Mouse (Mus musculus) midbrain, embryonic 14.5 days (tissue): ENCODE results near the gene Exosc6. TPM values are rescaled to one million over a fixed set of nuclear protein-coding genes. Genes with fewer than 3 reads are reported as not detected.
"Not testable (repeated sequence)": the region's sequence is repeated elsewhere in the genome, so short reads cannot be mapped to it uniquely, and the experiment has no call there.

ENCODE experiments used
- ATAC-seq: fragments of 200-750 bp; cut with Nextera tagmentation; 2 replicates; pipeline ENCODE4 v1.8.0; 2017; ENCODE audit warnings: moderate number of reproducible peaks, moderate library complexity; ENCODE audit not compliant: low FRiP score, low TSS enrichment
- DNase-seq: peaks from one replicate; pipeline ENCODE4 v3.0.0-alpha.2; 2015
- H3K27ac ChIP-seq: fragments of 300-500 bp; sonication (generic); replicated peaks from 2 replicates; pipeline ENCODE4 v1.5.1; 2014; ENCODE audit warnings: mild to moderate bottlenecking, low read depth, low read length, moderate library complexity
- H3K27me3 ChIP-seq: fragments of 300-500 bp; sonication (generic); 2 replicates; pipeline ENCODE4 v1.6.1; 2014; ENCODE audit warnings: low read length, control low read depth, mixed read lengths; ENCODE audit not compliant: control insufficient read depth, insufficient read depth
- H3K36me3 ChIP-seq: fragments of 300-500 bp; sonication (generic); 2 replicates; pipeline ENCODE4 v1.6.1; 2014; ENCODE audit warnings: low read length, control low read depth; ENCODE audit not compliant: control insufficient read depth, insufficient read depth
- H3K4me1 ChIP-seq: fragments of 300-500 bp; sonication (generic); 2 replicates; pipeline ENCODE4 v1.6.1; 2014; ENCODE audit warnings: mild to moderate bottlenecking, antibody characterized with exemption, low read length, control low read depth; ENCODE audit not compliant: control insufficient read depth, insufficient read depth
- H3K4me2 ChIP-seq: fragments of 300-500 bp; sonication (generic); 2 replicates; pipeline ENCODE4 v1.6.1; 2014; ENCODE audit warnings: mild to moderate bottlenecking, low read length, moderate library complexity
- H3K4me3 ChIP-seq: fragments of 300-500 bp; sonication (generic); replicated peaks from 2 replicates; pipeline ENCODE4 v1.5.1; 2014; ENCODE audit warnings: low read depth, low read length
- H3K9ac ChIP-seq: fragments of 300-500 bp; sonication (generic); replicated peaks from 2 replicates; pipeline ENCODE4 v1.6.1; 2014; ENCODE audit warnings: mild to moderate bottlenecking, low read length, moderate library complexity
- H3K9me3 ChIP-seq: fragments of 300-500 bp; sonication (generic); 2 replicates; pipeline ENCODE4 v1.6.1; 2016; ENCODE audit warnings: low read length, control low read depth, mixed read lengths; ENCODE audit not compliant: control insufficient read depth
- WGBS: fragments of 180-500 bp; shearing (Covaris S2); extraction: QIAGEN DNeasy Blood & Tissue Kit; methylation state at CpG from one replicate; pipeline ENCODE4 v1.1.7; 2014; 5-methylcytosine and 5-hydroxymethylcytosine counted together
- polyA plus RNA-seq: library from polyadenylated mRNA; unstranded; fragments of >200 nt; fragmentation: Nextera tagmentation; extraction: Ambion mirVana; gene quantifications from 2 replicates; pipeline ENCODE4 v1.2.1, GENCODE M21; 2014

Exosc6 gene
- not detected in 2 replicates for polyA plus RNA-seq

DNA sequence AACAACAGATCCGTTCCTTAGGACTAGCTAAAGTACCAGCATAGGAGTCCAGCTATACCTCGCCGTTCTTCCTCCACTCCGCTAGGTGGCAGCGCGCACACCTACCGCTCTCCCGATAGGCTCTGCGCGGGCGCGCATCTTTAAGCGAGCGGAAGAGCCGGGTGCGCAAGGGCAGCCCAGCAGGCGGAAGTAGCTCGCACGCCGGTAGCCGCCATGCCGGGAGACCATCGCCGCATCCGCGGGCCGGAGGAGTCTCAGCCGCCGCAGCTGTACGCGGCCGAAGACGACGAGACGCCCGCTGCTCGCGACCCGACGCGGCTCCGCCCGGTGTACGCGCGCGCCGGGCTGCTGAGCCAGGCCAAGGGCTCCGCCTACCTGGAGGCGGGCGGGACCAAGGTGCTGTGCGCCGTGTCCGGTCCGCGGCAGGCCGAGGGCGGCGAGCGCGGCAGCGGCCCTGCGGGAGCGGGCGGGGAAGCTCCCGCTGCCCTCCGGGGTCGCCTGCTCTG, at the start of gene Exosc6:
Exosc6 (plus strand) TSS at position 182 of the 506 bp plus-strand sequence.
- H3K4me1 ChIP-seq: peaks cover 18% of the 10 kb centered on the region
- H3K4me2 ChIP-seq: peak within 1 kb of the TSS; percentile 98
- DNase-seq (peak; percentile 98), ATAC-seq (peak; percentile 93)
- under 1% methylated on average over 68 of the region's 68 CpGs for WGBS
- H3K27ac ChIP-seq: peak within 1 kb of the TSS; percentile 75
- peak within 1 kb of the TSS; percentile 87 for H3K4me3 ChIP-seq
- no peaks in the 10 kb centered on the region for H3K9me3 ChIP-seq
- H3K36me3 ChIP-seq: peaks cover 57% of the 10 kb centered on the region
- peak within 1 kb of the TSS; percentile 73 for H3K9ac ChIP-seq
- H3K27me3 ChIP-seq: no peaks in the 10 kb centered on the region

DNA sequence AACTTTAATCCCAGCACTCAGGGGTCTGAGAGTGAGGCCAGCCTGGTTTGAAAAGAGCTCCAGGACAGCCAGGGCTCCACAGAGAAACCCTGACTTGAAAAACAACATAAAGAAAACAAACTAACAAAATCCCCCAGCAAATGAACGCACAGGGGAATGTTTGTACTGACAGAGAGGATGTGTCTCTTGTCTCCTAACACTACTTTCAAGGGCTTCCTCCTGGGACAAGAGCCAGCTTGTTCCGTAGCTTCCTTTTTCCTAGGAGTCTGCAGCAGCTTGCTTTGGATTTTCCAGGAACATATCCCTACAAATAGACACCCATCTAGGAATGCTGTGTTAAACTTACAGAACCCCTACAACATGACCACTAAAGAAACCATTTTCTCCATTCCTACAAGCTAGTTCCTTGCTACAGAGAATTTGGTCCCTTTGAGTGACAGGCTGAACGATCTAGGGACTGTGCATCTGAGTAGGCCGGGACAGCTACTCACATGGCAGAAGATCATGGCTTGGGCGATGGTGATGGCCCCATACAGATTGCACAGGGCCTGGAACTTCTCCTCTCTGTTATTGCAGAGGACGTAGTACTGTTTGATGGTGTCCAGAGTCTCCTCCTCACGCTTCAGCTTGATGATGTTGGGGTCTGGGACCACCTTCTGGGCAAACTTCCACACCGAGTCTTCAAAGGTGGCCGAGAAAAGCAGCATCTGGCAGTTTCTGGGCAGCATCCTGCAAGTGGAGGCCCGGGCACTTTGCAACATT, 45.7 kb upstream of the Exosc6 start:
- H3K9ac ChIP-seq, H3K4me1 ChIP-seq, DNase-seq, H3K4me3 ChIP-seq, ATAC-seq, H3K27me3 ChIP-seq, H3K27ac ChIP-seq, H3K9me3 ChIP-seq, H3K4me2 ChIP-seq: not testable (repeated sequence)
- H3K36me3 ChIP-seq: peaks cover 61% of the 10 kb centered on the region
- 91% methylated on average over 8 of the region's 10 CpGs for WGBS

DNA sequence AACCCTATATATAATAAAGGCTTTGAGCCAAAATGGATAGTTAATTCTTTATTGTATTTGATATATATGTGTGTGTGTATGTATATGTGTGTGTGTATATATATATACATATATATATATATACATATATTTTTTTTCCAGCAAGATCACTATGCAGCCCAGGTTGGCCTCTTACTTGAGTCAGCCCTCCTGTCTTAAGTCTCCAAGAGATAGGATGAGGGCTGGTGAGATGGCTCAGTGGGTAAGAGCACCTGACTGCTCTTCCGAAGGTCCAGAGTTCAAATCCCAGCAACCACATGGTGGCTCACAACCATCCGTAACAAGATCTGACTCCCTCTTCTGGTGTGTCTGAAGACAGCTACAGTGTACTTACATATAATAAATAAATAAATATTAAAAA, 29.5 kb upstream of the Exosc6 start:
- H3K4me3 ChIP-seq, H3K4me1 ChIP-seq, H3K9ac ChIP-seq, H3K27me3 ChIP-seq, H3K9me3 ChIP-seq, H3K36me3 ChIP-seq, H3K4me2 ChIP-seq, ATAC-seq, DNase-seq, H3K27ac ChIP-seq: not testable (repeated sequence)
- WGBS: 100% methylated on average over 1 of the region's 2 CpGs

DNA sequence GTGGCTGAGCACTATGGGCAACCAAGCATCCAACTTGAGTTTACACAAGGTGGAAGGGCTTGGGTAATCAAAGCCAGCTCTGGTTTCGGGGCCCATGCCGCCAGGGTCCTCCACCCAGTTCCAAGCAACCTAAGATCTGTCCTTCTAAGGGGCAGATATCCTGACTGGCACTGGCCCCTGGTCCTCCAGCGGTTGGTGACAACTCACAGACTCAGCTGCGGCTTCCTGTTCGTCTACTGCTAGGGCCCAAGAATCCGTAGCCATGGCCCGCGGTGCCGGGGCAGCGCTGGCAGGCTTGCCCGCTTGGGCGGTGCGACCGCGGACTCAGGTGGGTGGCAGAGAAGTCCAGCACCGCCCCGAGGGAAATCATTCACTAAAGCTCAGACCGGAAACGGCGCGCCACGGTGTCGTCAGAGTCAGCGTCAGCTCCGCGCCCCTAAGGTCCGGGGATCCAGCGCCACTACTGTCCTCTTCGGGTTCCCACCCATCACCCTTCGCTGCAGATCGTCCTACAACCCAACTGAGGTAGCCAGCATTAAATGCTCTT, 28.7 kb upstream of the Exosc6 start:
- Histone ChIP-seq H3K27me3 (peaks cover 3% of the 10 kb centered on the region; the same call in 1 of the 2 replicates), H3K27ac (peak overlapping the region; percentile 64), H3K9me3 (no peaks in the 10 kb centered on the region), H3K36me3 (no peaks in the 10 kb centered on the region), H3K4me2 (peak overlapping the region; percentile 72), H3K4me1 (peaks cover 5% of the 10 kb centered on the region; the same call in 1 of the 2 replicates), H3K4me3 (peak overlapping the region; percentile 70), H3K9ac (peak overlapping the region; percentile 80)
- DNase-seq: peak; percentile 93
- under 1% methylated on average over 31 of the region's 31 CpGs for WGBS
- peak; percentile 76; the same call in 1 of the 2 replicates for ATAC-seq

GRCm38 (mm10) chr8:111029589-111029988, 26.6 kb upstream of the Exosc6 start:
- H3K9ac ChIP-seq: no peak overlapping the region
- H3K27ac ChIP-seq: no peak overlapping the region
- H3K9me3 ChIP-seq: no peaks in the 10 kb centered on the region
- H3K36me3 ChIP-seq: no peaks in the 10 kb centered on the region
- H3K4me2 ChIP-seq: no peak overlapping the region
- H3K4me1 ChIP-seq: peaks cover 12% of the 10 kb centered on the region
- H3K4me3 ChIP-seq: no peak overlapping the region
- 61% methylated on average over 4 of the region's 4 CpGs for WGBS
- H3K27me3 ChIP-seq: peaks cover 3% of the 10 kb centered on the region; the same call in 1 of the 2 replicates
- ATAC-seq (no peak), DNase-seq (no peak)

DNA sequence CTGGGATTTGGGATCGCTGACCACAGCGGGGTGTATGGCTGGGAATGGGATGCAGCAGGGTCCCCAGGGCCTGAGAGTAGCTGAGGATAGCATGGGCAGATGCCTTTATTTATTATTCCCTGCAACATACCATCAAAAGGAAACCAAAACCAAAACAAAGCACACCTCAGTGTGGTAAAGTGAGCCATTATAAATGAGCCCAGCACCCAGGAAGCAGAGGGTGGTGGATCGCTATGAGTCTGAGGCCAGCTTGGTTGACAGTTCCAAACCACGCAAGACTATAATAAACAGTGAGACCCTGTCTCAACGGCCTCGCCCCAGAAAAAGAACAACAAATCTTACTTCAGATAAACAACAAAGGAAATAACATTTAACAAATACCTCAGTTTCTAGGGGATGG, 26.1 kb upstream of the Exosc6 start:
- Histone ChIP-seq H3K9ac (no peak overlapping the region), H3K9me3 (no peaks in the 10 kb centered on the region), H3K27me3 (peaks cover 3% of the 10 kb centered on the region; the same call in 1 of the 2 replicates), H3K4me2 (no peak overlapping the region), H3K36me3 (no peaks in the 10 kb centered on the region), H3K4me1 (peaks cover 17% of the 10 kb centered on the region), H3K4me3 (no peak overlapping the region), H3K27ac (no peak overlapping the region)
- ATAC-seq (no peak), DNase-seq (no peak)
- 84% methylated on average over 6 of the region's 6 CpGs for WGBS

- WGBS: 96% methylated on average over 19 of the region's 19 CpGs
- H3K36me3 ChIP-seq: peaks cover 2% of the 10 kb centered on the region
- no peak for DNase-seq
- no peak within 1 kb of the TSS for H3K9ac ChIP-seq
- no peak within 1 kb of the TSS for H3K27ac ChIP-seq
- peaks cover 3% of the 10 kb centered on the region; the same call in 1 of the 2 replicates for H3K27me3 ChIP-seq
- H3K4me1 ChIP-seq: peaks cover 22% of the 10 kb centered on the region
- no peak for ATAC-seq
- no peaks in the 10 kb centered on the region for H3K9me3 ChIP-seq
- no peak within 1 kb of the TSS for H3K4me3 ChIP-seq
- H3K4me2 ChIP-seq: no peak within 1 kb of the TSS
Observed at GRCm38 (mm10) chr8:111031572-111031971, 24.6 kb upstream of the Exosc6 start, which contains the start of gene Ddx19b. Gene Ddx19b (minus strand): TSS chr8:111031751.

DNA sequence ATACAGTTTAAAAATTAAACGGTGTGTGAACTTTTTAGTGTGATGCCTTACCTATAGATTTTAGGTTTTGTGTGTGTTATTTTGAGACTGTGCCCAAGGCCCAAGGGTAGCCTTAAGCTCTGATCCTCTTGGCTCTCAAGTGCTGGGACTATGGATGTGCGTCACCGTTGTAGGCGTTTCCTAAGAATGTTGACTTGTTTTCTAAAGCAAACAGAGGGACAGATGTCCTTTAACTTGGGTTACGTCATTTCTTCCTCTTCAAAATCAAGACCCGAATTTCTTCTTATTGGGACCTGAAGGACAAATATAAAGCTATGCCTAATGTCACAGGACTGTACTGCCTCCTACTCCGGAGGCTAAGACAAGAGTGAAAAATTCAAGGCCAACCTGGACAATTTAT, 23.2 kb upstream of the Exosc6 start, which contains the start of gene Aars:
Aars (plus strand) TSS at position 229 of the 400 bp plus-strand sequence.
- no peak for ATAC-seq
- 97% methylated on average over 7 of the region's 7 CpGs for WGBS
- H3K27ac ChIP-seq: peak within 1 kb of the TSS; percentile 90

More for the DNA sequence above, 23.2 kb upstream of the Exosc6 start, which contains the start of gene Aars:
- Histone ChIP-seq H3K9me3 (no peaks in the 10 kb centered on the region), H3K4me3 (peak within 1 kb of the TSS; percentile 70), H3K4me2 (peak within 1 kb of the TSS; percentile 80), H3K36me3 (peaks cover 15% of the 10 kb centered on the region), H3K9ac (peak within 1 kb of the TSS; percentile 81), H3K4me1 (peaks cover 18% of the 10 kb centered on the region), H3K27me3 (peaks cover 3% of the 10 kb centered on the region; the same call in 1 of the 2 replicates)
- no peak for DNase-seq
